Mouse (Mus musculus): Measurements from ENCODE around the gene Tfap2a. TPM values are rescaled to one million over a fixed set of nuclear protein-coding genes. Genes with fewer than 3 reads are reported as not detected.

Tfap2a gene
- total and polyA plus RNA-seq, 3 experiments: not detected

DNA sequence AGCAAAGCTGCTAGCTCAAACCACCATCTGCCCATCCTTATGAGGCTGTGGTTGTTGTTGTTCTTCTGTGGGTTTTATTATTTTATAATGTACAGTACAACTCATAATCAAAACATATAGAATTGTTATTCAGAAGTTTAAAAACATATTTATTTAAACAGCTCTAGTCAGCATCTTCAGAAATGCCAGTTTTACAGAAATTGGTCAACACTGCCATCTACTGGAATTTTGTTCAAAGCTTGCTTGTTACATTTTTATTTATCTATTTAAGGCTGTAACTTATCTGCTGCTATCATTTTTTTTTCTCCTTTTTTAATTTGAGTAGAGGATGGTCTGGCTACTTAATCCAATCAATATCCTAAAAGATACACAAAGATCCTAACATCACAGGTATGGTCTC, 19.8 kb upstream of the Tfap2a start:
- TF ChIP-seq MYB (IDR thresholded peaks at IDR 0.05; ENCODE audit: low read depth, low read length): no peak
- no peak for TF ChIP-seq ETS1 (IDR thresholded peaks at IDR 0.05; ENCODE audit: low read depth, low read length)
- TF ChIP-seq ZC3H11A (IDR thresholded peaks at IDR 0.05; ENCODE audit: low read depth, low read length): peak; percentile 23; the same call in 1 of the 2 replicates
- TF ChIP-seq ELF1 (IDR thresholded peaks at IDR 0.05; ENCODE audit: low read depth, low read length): no peak
- peak; percentile 46 for TF ChIP-seq SMC3 (IDR thresholded peaks at IDR 0.05; ENCODE audit: low read depth, low read length)
- TF ChIP-seq CTCF (IDR thresholded peaks at IDR 0.05 in 2 of 3, conservative IDR thresholded peaks at IDR 0.05 in 1 of 3; ENCODE audit: control insufficient read depth in 1 of 3, insufficient read depth in 1 of 3, low read depth in 2 of 3, low read length in 3 of 3, poor library complexity in 1 of 3, severe bottlenecking in 1 of 3): peak in 1 of 3 experiments; percentile 49; a peak in 2 of 6 replicates
- TF ChIP-seq RAD21 (IDR thresholded peaks at IDR 0.05; ENCODE audit: low read depth, low read length): peak; percentile 72
- no peak overlapping the region for H3K27ac ChIP-seq (ENCODE audit: control insufficient read depth, low read depth, low read length)
- no peaks in the 10 kb centered on the region; a peak in 1 of 4 replicates for H3K27me3 ChIP-seq (ENCODE audit: control insufficient read depth in 1 of 2, insufficient read depth in 2 of 2, low read length in 2 of 2)
- H3K9ac ChIP-seq (ENCODE audit: control insufficient read depth, low read depth, low read length, poor library complexity, severe bottlenecking): no peak overlapping the region
- H3K4me1 ChIP-seq (ENCODE audit: control insufficient read depth in 1 of 2, insufficient read depth in 2 of 2, low read length in 2 of 2): no peaks in the 10 kb centered on the region
- no peaks in the 10 kb centered on the region for H3K9me3 ChIP-seq (replicated peaks; ENCODE audit: insufficient read depth, low read length)
- peak; percentile 47 for DNase-seq (ENCODE audit: low read depth, low spot score)
- H3K79me2 ChIP-seq (ENCODE audit: control insufficient read depth, insufficient read depth, low read length, poor library complexity): no peaks in the 10 kb centered on the region
- no peaks in the 10 kb centered on the region for H3K36me3 ChIP-seq (ENCODE audit: control insufficient read depth in 1 of 2, insufficient read depth in 2 of 2, low read length in 2 of 2)
- no peak overlapping the region for H3K4me3 ChIP-seq (ENCODE audit: control insufficient read depth in 1 of 2, insufficient read depth in 1 of 2, low read depth in 2 of 2, low read length in 2 of 2)

DNA sequence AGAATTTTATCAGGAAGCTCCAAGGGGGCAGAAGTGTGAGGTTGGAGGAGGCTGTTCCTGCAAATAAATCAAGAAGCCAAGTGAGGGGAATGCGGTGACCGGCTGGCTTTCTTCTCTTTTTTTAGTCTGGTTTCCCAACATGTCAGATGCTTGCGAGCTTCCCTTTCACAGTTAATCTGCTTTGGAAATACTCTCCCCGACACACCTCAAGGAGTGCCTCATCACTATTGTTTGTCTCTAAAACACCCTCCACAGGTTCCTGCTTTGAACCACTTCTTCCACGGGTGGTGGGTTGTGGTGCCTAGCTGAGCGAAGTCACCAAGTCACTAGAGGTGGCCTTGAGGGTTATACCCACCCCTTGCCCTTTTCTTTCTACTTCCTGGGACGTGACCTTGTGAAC, 18.2 kb upstream of the Tfap2a start:
- no peak for DNase-seq (ENCODE audit: low read depth, low spot score)
- Histone ChIP-seq H3K27me3 (ENCODE audit: control insufficient read depth in 1 of 2, insufficient read depth in 2 of 2, low read length in 2 of 2) (no peaks in the 10 kb centered on the region; a peak in 1 of 4 replicates), H3K9me3 (replicated peaks; ENCODE audit: insufficient read depth, low read length) (no peaks in the 10 kb centered on the region), H3K4me3 (ENCODE audit: control insufficient read depth in 1 of 2, insufficient read depth in 1 of 2, low read depth in 2 of 2, low read length in 2 of 2) (no peak overlapping the region), H3K9ac (ENCODE audit: control insufficient read depth, low read depth, low read length, poor library complexity, severe bottlenecking) (no peak overlapping the region), H3K27ac (ENCODE audit: control insufficient read depth, low read depth, low read length) (no peak overlapping the region), H3K4me1 (ENCODE audit: control insufficient read depth in 1 of 2, insufficient read depth in 2 of 2, low read length in 2 of 2) (no peaks in the 10 kb centered on the region), H3K79me2 (ENCODE audit: control insufficient read depth, insufficient read depth, low read length, poor library complexity) (no peaks in the 10 kb centered on the region), H3K36me3 (ENCODE audit: control insufficient read depth in 1 of 2, insufficient read depth in 2 of 2, low read length in 2 of 2) (no peaks in the 10 kb centered on the region)
- TF ChIP-seq E2F4 (IDR thresholded peaks at IDR 0.05; ENCODE audit: borderline replicate concordance, low read depth, low read length) (no peak), MXI1 (IDR thresholded peaks at IDR 0.05; ENCODE audit: low read depth, low read length) (no peak), POLR2A (IDR thresholded peaks at IDR 0.05; ENCODE audit: control insufficient read depth in 1 of 2, insufficient read depth in 1 of 2, low read depth in 1 of 2, low read length in 2 of 2, poor library complexity in 1 of 2) (no peak), MYC (IDR thresholded peaks at IDR 0.05; ENCODE audit: low read depth, low read length) (no peak), ZKSCAN1 (IDR thresholded peaks at IDR 0.05; ENCODE audit: low read depth, low read length) (no peak)

- Histone ChIP-seq H3K27ac (ENCODE audit: control insufficient read depth, low read depth, low read length) (no peak overlapping the region), H3K4me1 (ENCODE audit: control insufficient read depth in 1 of 2, insufficient read depth in 2 of 2, low read length in 2 of 2) (no peaks in the 10 kb centered on the region), H3K79me2 (ENCODE audit: control insufficient read depth, insufficient read depth, low read length, poor library complexity) (no peaks in the 10 kb centered on the region), H3K27me3 (ENCODE audit: control insufficient read depth in 1 of 2, insufficient read depth in 2 of 2, low read length in 2 of 2) (no peaks in the 10 kb centered on the region), H3K9ac (ENCODE audit: control insufficient read depth, low read depth, low read length, poor library complexity, severe bottlenecking) (no peak overlapping the region), H3K4me3 (ENCODE audit: control insufficient read depth in 1 of 2, insufficient read depth in 1 of 2, low read depth in 2 of 2, low read length in 2 of 2) (no peak overlapping the region), H3K36me3 (ENCODE audit: control insufficient read depth in 1 of 2, insufficient read depth in 2 of 2, low read length in 2 of 2) (no peaks in the 10 kb centered on the region), H3K9me3 (replicated peaks; ENCODE audit: insufficient read depth, low read length) (no peaks in the 10 kb centered on the region)
- TF ChIP-seq SMC3 (IDR thresholded peaks at IDR 0.05; ENCODE audit: low read depth, low read length) (no peak), ELF1 (IDR thresholded peaks at IDR 0.05; ENCODE audit: low read depth, low read length) (no peak), HCFC1 (IDR thresholded peaks at IDR 0.05; ENCODE audit: low read depth, low read length) (no peak), USF1 (IDR thresholded peaks at IDR 0.05; ENCODE audit: low read depth, low read length) (no peak), JUND (IDR thresholded peaks at IDR 0.05; ENCODE audit: low read depth, low read length) (no peak), MXI1 (IDR thresholded peaks at IDR 0.05; ENCODE audit: low read depth, low read length) (no peak), GATA1 (IDR thresholded peaks at IDR 0.05; ENCODE audit: low read depth, low read length) (no peak), TAL1 (IDR thresholded peaks at IDR 0.05; ENCODE audit: low read length) (no peak), MAX (IDR thresholded peaks at IDR 0.05; ENCODE audit: low read length) (no peak), UBTF (IDR thresholded peaks at IDR 0.05; ENCODE audit: borderline replicate concordance, insufficient read depth, low read depth, low read length) (no peak), ZC3H11A (IDR thresholded peaks at IDR 0.05; ENCODE audit: low read depth, low read length) (no peak), USF2 (IDR thresholded peaks at IDR 0.05; ENCODE audit: borderline replicate concordance in 1 of 2, insufficient read depth in 1 of 2, low read depth in 1 of 2, low read length in 2 of 2) (no peak)
- DNase-seq (ENCODE audit: low read depth, low spot score): no peak
Measured at GRCm38 (mm10) chr13:40754091-40754490, 15.9 kb upstream of the Tfap2a start.
